Comparison of ENCODE assay signal across 8 mouse cellular contexts in the genomic region with DNA sequence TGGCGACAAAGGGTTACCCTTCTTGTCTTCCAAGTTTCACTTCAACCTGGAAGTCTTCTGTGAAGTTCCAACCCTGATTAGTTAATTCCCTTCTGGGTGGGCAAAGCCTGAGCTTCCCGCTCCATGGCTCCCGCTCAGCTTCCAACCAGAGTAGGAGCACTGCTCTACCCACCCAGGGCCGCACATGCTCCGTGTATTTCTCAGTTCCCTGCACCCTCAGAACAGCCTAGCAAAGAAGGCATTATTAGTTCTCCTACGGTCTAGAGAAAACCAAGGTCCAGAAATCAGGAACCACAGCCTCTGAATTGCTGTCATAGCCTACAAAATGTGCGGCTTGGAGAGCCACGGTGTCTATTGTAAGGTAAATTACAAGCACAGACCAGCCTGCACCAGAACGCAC. TPM values are rescaled to one million over a fixed set of nuclear protein-coding genes. Genes with fewer than 3 reads are reported as not detected.
A peak's percentile ranks its signal among the peaks of the same experiment; 100 is the strongest.
DNase-seq lines count a peak whose midpoint lies in the region; ATAC-seq and TF ChIP-seq lines count a peak whose summit lies in the region.

No protein-coding gene starts in this region.

- intact Hi-C loops in heart, postnatal 14 days (cut with DNase I): no loop called here

- DNase-seq in heart, postnatal 14 days: no peak
- no peak for DNase-seq in embryonic facial prominence, embryonic 10.5 days (ENCODE audit: low spot score)
- no peak for DNase-seq in thymus, postnatal 4 days
- DNase-seq in thymus, postnatal 0 days (ENCODE audit: low spot score): no peak

- no peaks in the 10 kb centered on the region for H3K9me3 ChIP-seq in heart, embryonic 12.5 days (replicated peaks)
- no peaks in the 10 kb centered on the region for H3K9me3 ChIP-seq in E14TG2a.4 (ENCODE audit: low read length)
- H3K9me3 ChIP-seq in embryonic facial prominence, embryonic 10.5 days: no peaks in the 10 kb centered on the region
- no peaks in the 10 kb centered on the region for H3K9me3 ChIP-seq in intestine, postnatal 0 days (ENCODE audit: control insufficient read depth)
- no peaks in the 10 kb centered on the region for H3K9me3 ChIP-seq in neural tube, embryonic 12.5 days

- H3K4me1 ChIP-seq in heart, embryonic 12.5 days (replicated peaks): peaks cover 49% of the 10 kb centered on the region
- H3K4me1 ChIP-seq in E14TG2a.4 (replicated peaks; ENCODE audit: low read depth, low read length): peaks cover 67% of the 10 kb centered on the region
- peaks cover 44% of the 10 kb centered on the region for H3K4me1 ChIP-seq in embryonic facial prominence, embryonic 10.5 days
- H3K4me1 ChIP-seq in intestine, postnatal 0 days (replicated peaks; ENCODE audit: control insufficient read depth, insufficient read depth, low read length): no peaks in the 10 kb centered on the region
- H3K4me1 ChIP-seq in neural tube, embryonic 12.5 days: peaks cover 46% of the 10 kb centered on the region

- H3K27me3 ChIP-seq in heart, embryonic 12.5 days (replicated peaks): no peaks in the 10 kb centered on the region
- H3K27me3 ChIP-seq in E14TG2a.4 (ENCODE audit: insufficient read depth, low read length): no peaks in the 10 kb centered on the region
- H3K27me3 ChIP-seq in embryonic facial prominence, embryonic 10.5 days (replicated peaks; ENCODE audit: low read depth, poor library complexity, severe bottlenecking): no peaks in the 10 kb centered on the region
- no peaks in the 10 kb centered on the region for H3K27me3 ChIP-seq in intestine, postnatal 0 days (replicated peaks; ENCODE audit: control insufficient read depth, insufficient read depth, low read length)
- H3K27me3 ChIP-seq in neural tube, embryonic 12.5 days (replicated peaks): no peaks in the 10 kb centered on the region

- peak overlapping the region; percentile 79 for H3K27ac ChIP-seq in heart, embryonic 12.5 days (ENCODE audit: poor library complexity, severe bottlenecking)
- H3K27ac ChIP-seq in embryonic facial prominence, embryonic 10.5 days (replicated peaks): peak overlapping the region; percentile 88
- H3K27ac ChIP-seq in intestine, postnatal 0 days (ENCODE audit: low read depth, low read length): peak overlapping the region; percentile 15; the same call in 1 of the 2 replicates
- H3K27ac ChIP-seq in neural tube, embryonic 12.5 days: peak overlapping the region; percentile 75

- H3K36me3 ChIP-seq in heart, embryonic 12.5 days: peaks cover 14% of the 10 kb centered on the region
- H3K36me3 ChIP-seq in E14TG2a.4 (ENCODE audit: insufficient read depth, low read length): peaks cover 37% of the 10 kb centered on the region
- peaks cover 34% of the 10 kb centered on the region for H3K36me3 ChIP-seq in embryonic facial prominence, embryonic 10.5 days (replicated peaks)
- no peaks in the 10 kb centered on the region; the same call in 1 of the 2 replicates for H3K36me3 ChIP-seq in intestine, postnatal 0 days (ENCODE audit: control insufficient read depth, insufficient read depth)
- peaks cover 9% of the 10 kb centered on the region for H3K36me3 ChIP-seq in neural tube, embryonic 12.5 days

- no peak for TF ChIP-seq CTCF in E14TG2a.4 (conservative IDR thresholded peaks at IDR 0.05; ENCODE audit: low read length)
- no peak for TF ChIP-seq CTCF in intestine, postnatal 0 days (IDR thresholded peaks at IDR 0.05; ENCODE audit: low read depth)

- H3K4me2 ChIP-seq in heart, embryonic 12.5 days: peak overlapping the region; percentile 91
- H3K4me2 ChIP-seq in intestine, postnatal 0 days (replicated peaks; ENCODE audit: low read depth): peak overlapping the region; percentile 96
- H3K4me2 ChIP-seq in neural tube, embryonic 12.5 days (replicated peaks): peak overlapping the region; percentile 83

- H3K4me3 ChIP-seq in heart, embryonic 12.5 days: peak overlapping the region; percentile 68
- peak overlapping the region; percentile 90 for H3K4me3 ChIP-seq in E14TG2a.4 (replicated peaks; ENCODE audit: low read length)
- H3K4me3 ChIP-seq in embryonic facial prominence, embryonic 10.5 days: peak overlapping the region; percentile 73
- peak overlapping the region; percentile 62 for H3K4me3 ChIP-seq in intestine, postnatal 0 days (ENCODE audit: low read depth, low read length)
- peak overlapping the region; percentile 59 for H3K4me3 ChIP-seq in neural tube, embryonic 12.5 days

- peak; percentile 58 for ATAC-seq in heart, embryonic 12.5 days (ENCODE audit: insufficient number of reproducible peaks, low FRiP score)
- ATAC-seq in intestine, postnatal 0 days: peak; percentile 17; the same call in 1 of the 2 replicates
- ATAC-seq in neural tube, embryonic 12.5 days (ENCODE audit: low FRiP score, low read depth): peak; percentile 66

- peak overlapping the region; percentile 77 for H3K9ac ChIP-seq in heart, embryonic 12.5 days
- H3K9ac ChIP-seq in intestine, postnatal 0 days (ENCODE audit: low read depth, low read length): peak overlapping the region; percentile 41
- H3K9ac ChIP-seq in neural tube, embryonic 12.5 days: peak overlapping the region; percentile 66

- WGBS in heart, embryonic 12.5 days: 7% methylated on average over 9 of the region's 9 CpGs
- WGBS in embryonic facial prominence, embryonic 10.5 days: 6% methylated on average over 9 of the region's 9 CpGs
- WGBS in intestine, postnatal 0 days: 8% methylated on average over 9 of the region's 9 CpGs
- 9% methylated on average over 9 of the region's 9 CpGs for WGBS in neural tube, embryonic 12.5 days

RNA-seq across cellular contexts. Expression of a gene that starts 6.6 kb away (rescaled TPM):
- not detected in 2 replicates for polyA plus RNA-seq in heart, embryonic 12.5 days (2016; fragmentation: Nextera tagmentation; extraction: Ambion mirVana)
- total RNA-seq in heart, postnatal 14 days (2021): not detected
- polyA plus RNA-seq in embryonic facial prominence, embryonic 10.5 days (2016; fragmentation: Nextera tagmentation; extraction: Ambion mirVana): 7.6 TPM in 1 of 2 replicates, not detected in the other
- polyA plus RNA-seq in intestine, postnatal 0 days (2015; fragmentation: Nextera tagmentation; extraction: Ambion mirVana): 3.5 TPM in 1 of 2 replicates, not detected in the other
- polyA plus RNA-seq in neural tube, embryonic 12.5 days (2016; fragmentation: Nextera tagmentation; extraction: Ambion mirVana): not detected in 2 replicates
- 2.0 TPM in 1 of 2 replicates, not detected in the other for polyA plus RNA-seq in thymus, postnatal 0 days (2015; fragmentation: Nextera tagmentation; extraction: Ambion mirVana)

RNA-seq across cellular contexts. Expression of a gene that starts 6.8 kb away (rescaled TPM):
- 14.7 and 17.3 TPM in 2 replicates for polyA plus RNA-seq in heart, embryonic 12.5 days (2016; fragmentation: Nextera tagmentation; extraction: Ambion mirVana)
- total RNA-seq in heart, postnatal 14 days (2021): 1 to 10 TPM; 4.7 to 4.8 TPM
- 29.1 and 32.3 TPM in 2 replicates for polyA plus RNA-seq in embryonic facial prominence, embryonic 10.5 days (2016; fragmentation: Nextera tagmentation; extraction: Ambion mirVana)
- 3.1 and 3.5 TPM in 2 replicates for polyA plus RNA-seq in intestine, postnatal 0 days (2015; fragmentation: Nextera tagmentation; extraction: Ambion mirVana)
- 48.8 and 51.9 TPM in 2 replicates for polyA plus RNA-seq in neural tube, embryonic 12.5 days (2016; fragmentation: Nextera tagmentation; extraction: Ambion mirVana)
- polyA plus RNA-seq in thymus, postnatal 0 days (2015; fragmentation: Nextera tagmentation; extraction: Ambion mirVana): 4.1 and 4.2 TPM in 2 replicates

RNA-seq across cellular contexts. Expression of a gene that starts 7.9 kb away (rescaled TPM):
- 100 and 104 TPM in 2 replicates for polyA plus RNA-seq in heart, embryonic 12.5 days (2016; fragmentation: Nextera tagmentation; extraction: Ambion mirVana)
- total RNA-seq in heart, postnatal 14 days (2021): 10 to 100 TPM; 38.4 to 46.8 TPM
- polyA plus RNA-seq in embryonic facial prominence, embryonic 10.5 days (2016; fragmentation: Nextera tagmentation; extraction: Ambion mirVana): 140 and 143 TPM in 2 replicates
- polyA plus RNA-seq in intestine, postnatal 0 days (2015; fragmentation: Nextera tagmentation; extraction: Ambion mirVana): 50.2 and 50.4 TPM in 2 replicates
- polyA plus RNA-seq in neural tube, embryonic 12.5 days (2016; fragmentation: Nextera tagmentation; extraction: Ambion mirVana): 97.9 and 105 TPM in 2 replicates
- polyA plus RNA-seq in thymus, postnatal 0 days (2015; fragmentation: Nextera tagmentation; extraction: Ambion mirVana): 65.5 and 66.3 TPM in 2 replicates

RNA-seq across cellular contexts. Expression of a gene that starts 14.6 kb away (rescaled TPM):
- 2.2 and 2.8 TPM in 2 replicates for polyA plus RNA-seq in heart, embryonic 12.5 days (2016; fragmentation: Nextera tagmentation; extraction: Ambion mirVana)
- total RNA-seq in heart, postnatal 14 days (2021): 1 to 10 TPM; 2.7 to 3.5 TPM
- 1.8 and 2.8 TPM in 2 replicates for polyA plus RNA-seq in embryonic facial prominence, embryonic 10.5 days (2016; fragmentation: Nextera tagmentation; extraction: Ambion mirVana)
- 1.1 TPM in 2 replicates for polyA plus RNA-seq in intestine, postnatal 0 days (2015; fragmentation: Nextera tagmentation; extraction: Ambion mirVana)
- 4.8 and 5.4 TPM in 2 replicates for polyA plus RNA-seq in neural tube, embryonic 12.5 days (2016; fragmentation: Nextera tagmentation; extraction: Ambion mirVana)
- polyA plus RNA-seq in thymus, postnatal 0 days (2015; fragmentation: Nextera tagmentation; extraction: Ambion mirVana): 2.1 and 3.9 TPM in 2 replicates

RNA-seq across cellular contexts. Expression of a gene that starts 39.8 kb away (rescaled TPM):
- 134 and 142 TPM in 2 replicates for polyA plus RNA-seq in heart, embryonic 12.5 days (2016; fragmentation: Nextera tagmentation; extraction: Ambion mirVana)
- total RNA-seq in heart, postnatal 14 days (2021): 100 to 1,000 TPM; 479 to 482 TPM
- 206 and 217 TPM in 2 replicates for polyA plus RNA-seq in embryonic facial prominence, embryonic 10.5 days (2016; fragmentation: Nextera tagmentation; extraction: Ambion mirVana)
- polyA plus RNA-seq in intestine, postnatal 0 days (2015; fragmentation: Nextera tagmentation; extraction: Ambion mirVana): 109 and 115 TPM in 2 replicates
- 144 and 152 TPM in 2 replicates for polyA plus RNA-seq in neural tube, embryonic 12.5 days (2016; fragmentation: Nextera tagmentation; extraction: Ambion mirVana)
- 263 and 265 TPM in 2 replicates for polyA plus RNA-seq in thymus, postnatal 0 days (2015; fragmentation: Nextera tagmentation; extraction: Ambion mirVana)

Comparison
In these comparisons a context has a peak if more than half of its experiments do, and no peak if none do; other contexts are left out.
1. H3K27ac ChIP-seq: peak in every context shown above with its lines; median percentile 88 in embryonic facial prominence, embryonic 10.5 days; 79 in heart, embryonic 12.5 days; 75 in neural tube, embryonic 12.5 days; 15 in intestine, postnatal 0 days.